Mouse (Mus musculus) skeletal muscle tissue, adult 2 months (tissue): ENCODE data around the gene Taar7a.

Experiments
- DNase-seq: peaks from one replicate; pipeline ENCODE4 v3.0.0-alpha.2; 2012; ENCODE audit warnings: low read depth, low spot score

The Taar7a gene

GRCm38 (mm10) chr10:23948026-23948425 lies 45.3 kb downstream of the Taar7a start:
- no peak for DNase-seq

- no peak for DNase-seq
Observed at GRCm38 (mm10) chr10:23942465-23942864, 50.8 kb downstream of the Taar7a start.
